In genomic region chr8:11549706-11550105, GRCm38 (mm10) we compare ENCODE assay signal across 8 mouse cellular contexts. TPM values are rescaled to one million over a fixed set of nuclear protein-coding genes. Genes with fewer than 3 reads are reported as not detected.
DNase-seq lines count a peak whose midpoint lies in the region; ATAC-seq and TF ChIP-seq lines count a peak whose summit lies in the region.

No protein-coding gene starts in this region.

- peak overlapping the region; percentile 76 for H3K4me2 ChIP-seq in forebrain, embryonic 13.5 days
- peak overlapping the region; percentile 82 for H3K4me2 ChIP-seq in hindbrain, postnatal 0 days (ENCODE audit: low read depth, low read length)
- H3K4me2 ChIP-seq in liver, embryonic 14.5 days (ENCODE audit: low read depth): peak overlapping the region; percentile 75

- H3K27me3 ChIP-seq in forebrain, embryonic 13.5 days: no peaks in the 10 kb centered on the region
- H3K27me3 ChIP-seq in hindbrain, postnatal 0 days (ENCODE audit: insufficient read depth, low read length): no peaks in the 10 kb centered on the region
- H3K27me3 ChIP-seq in liver, embryonic 14.5 days (ENCODE audit: control insufficient read depth, insufficient read depth, low read length): no peaks in the 10 kb centered on the region

- H3K4me3 ChIP-seq in brown adipose tissue, adult 24 weeks (ENCODE audit: insufficient read depth, low read depth, low read length): peak overlapping the region; percentile 86
- peak overlapping the region; percentile 75 for H3K4me3 ChIP-seq in forebrain, embryonic 13.5 days
- peak overlapping the region; percentile 73 for H3K4me3 ChIP-seq in hindbrain, postnatal 0 days (ENCODE audit: low read length)
- H3K4me3 ChIP-seq in liver, embryonic 14.5 days (ENCODE audit: insufficient read depth in 1 of 2, low read depth in 2 of 2, low read length in 2 of 2): peak overlapping the region; percentile 62 to 64

- peak; percentile 75 for TF ChIP-seq CTCF in hindbrain, postnatal 0 days (IDR thresholded peaks at IDR 0.05; ENCODE audit: low read depth)
- peak; percentile 86 for TF ChIP-seq CTCF in liver, embryonic 14.5 days (IDR thresholded peaks at IDR 0.05; ENCODE audit: low read depth)

- peak overlapping the region; percentile 89; the same call in 1 of the 2 replicates for H3K9ac ChIP-seq in forebrain, embryonic 13.5 days
- H3K9ac ChIP-seq in hindbrain, postnatal 0 days (replicated peaks; ENCODE audit: low read length): no peak overlapping the region; the same call in 1 of the 2 replicates
- H3K9ac ChIP-seq in liver, embryonic 14.5 days (replicated peaks): peak overlapping the region; percentile 55

- H3K36me3 ChIP-seq in forebrain, embryonic 13.5 days (ENCODE audit: poor library complexity, severe bottlenecking): peaks cover 19% of the 10 kb centered on the region; the same call in 1 of the 2 replicates
- H3K36me3 ChIP-seq in hindbrain, postnatal 0 days (ENCODE audit: insufficient read depth, low read length): 0 out of 2 replicates have a peak, but pooled peaks cover 4% of the 10 kb centered on the region
- no peaks in the 10 kb centered on the region for H3K36me3 ChIP-seq in liver, embryonic 14.5 days (replicated peaks; ENCODE audit: control insufficient read depth, insufficient read depth, low read depth)

- WGBS in forebrain, embryonic 13.5 days: 20% methylated on average over 7 of the region's 7 CpGs
- 17% methylated on average over 7 of the region's 7 CpGs for WGBS in hindbrain, postnatal 0 days
- WGBS in liver, embryonic 14.5 days (ENCODE audit: insufficient replicate concordance): 6% methylated on average over 7 of the region's 7 CpGs

- DNase-seq in right cerebral cortex, postnatal 14 days: peak; percentile 29
- DNase-seq in right cerebral cortex, adult 18-20 months: no peak
- DNase-seq in hindbrain, postnatal 0 days (ENCODE audit: low spot score): peak; percentile 77
- DNase-seq in liver, embryonic 14.5 days (ENCODE audit: low read depth in 3 of 3, low spot score in 3 of 3): peak; percentile 60 to 67 (median 63)
- DNase-seq in natural killer cell, adult 2 months (ENCODE audit: low spot score in 2 of 2): peak; percentile 58 to 67
- peak; percentile 75 for DNase-seq in thymus, postnatal 4 days

- no peaks in the 10 kb centered on the region for H3K9me3 ChIP-seq in forebrain, embryonic 13.5 days (replicated peaks)
- no peaks in the 10 kb centered on the region for H3K9me3 ChIP-seq in hindbrain, postnatal 0 days (ENCODE audit: low read length)
- H3K9me3 ChIP-seq in liver, embryonic 14.5 days (ENCODE audit: control insufficient read depth, low read length): no peaks in the 10 kb centered on the region

- no peak for ATAC-seq in forebrain, embryonic 13.5 days
- ATAC-seq in hindbrain, postnatal 0 days: no peak
- no peak for ATAC-seq in liver, embryonic 14.5 days (ENCODE audit: insufficient read depth)

- no peak overlapping the region for H3K27ac ChIP-seq in brown adipose tissue, adult 24 weeks (replicated peaks; ENCODE audit: low read depth, low read length)
- H3K27ac ChIP-seq in forebrain, embryonic 13.5 days: no peak overlapping the region
- peak overlapping the region; percentile 88; the same call in 1 of the 2 replicates for H3K27ac ChIP-seq in hindbrain, postnatal 0 days
- peak overlapping the region; percentile 18 for H3K27ac ChIP-seq in liver, embryonic 14.5 days

- TF ChIP-seq EP300 in liver, embryonic 14.5 days (IDR thresholded peaks at IDR 0.05; ENCODE audit: low read depth): no peak

- peaks cover 2% of the 10 kb centered on the region; the same call in 1 of the 2 replicates for H3K4me1 ChIP-seq in brown adipose tissue, adult 24 weeks (ENCODE audit: control insufficient read depth, insufficient read depth, insufficient read length, low read length)
- H3K4me1 ChIP-seq in forebrain, embryonic 13.5 days: peaks cover 25% of the 10 kb centered on the region
- H3K4me1 ChIP-seq in hindbrain, postnatal 0 days (ENCODE audit: insufficient read depth, low read length): peaks cover 5% of the 10 kb centered on the region; the same call in 1 of the 2 replicates
- peaks cover 15 to 19% of the 10 kb centered on the region in 2 experiments for H3K4me1 ChIP-seq in liver, embryonic 14.5 days (replicated peaks; ENCODE audit: control insufficient read depth in 2 of 2, insufficient read depth in 2 of 2, low read length in 1 of 2)

RNA-seq across cellular contexts. Expression of gene Cars2, which starts 0.9 kb away (rescaled TPM):
- polyA plus RNA-seq in brown adipose tissue, adult 24 weeks (2012; ENCODE audit: insufficient read depth, insufficient read length, missing spikeins): 43.7 and 44.1 TPM in 2 replicates
- 22.6 and 23.9 TPM in 2 replicates for polyA plus RNA-seq in forebrain, embryonic 13.5 days (2015; fragmentation: Nextera tagmentation; extraction: Ambion mirVana)
- 42.6 and 58.0 TPM in 2 replicates for total RNA-seq in hindbrain, postnatal 0 days (2014; rRNA removed)
- polyA plus RNA-seq in hindbrain, postnatal 0 days (2015; fragmentation: Nextera tagmentation; extraction: Ambion mirVana): 19.3 and 20.7 TPM in 2 replicates
- polyA plus RNA-seq in liver, embryonic 14.5 days (2012; rRNA removed): 18.2 and 18.8 TPM in 2 replicates
- 15.4 and 15.5 TPM in 2 replicates for polyA plus RNA-seq in liver, embryonic 14.5 days (2014; fragmentation: Nextera tagmentation; extraction: Ambion mirVana)

RNA-seq across cellular contexts. Expression of gene Ing1, which starts 5.7 kb away (rescaled TPM):
- 13.9 and 17.2 TPM in 2 replicates for polyA plus RNA-seq in brown adipose tissue, adult 24 weeks (2012; ENCODE audit: insufficient read depth, insufficient read length, missing spikeins)
- 43.5 and 47.3 TPM in 2 replicates for polyA plus RNA-seq in forebrain, embryonic 13.5 days (2015; fragmentation: Nextera tagmentation; extraction: Ambion mirVana)
- total RNA-seq in hindbrain, postnatal 0 days (2014; rRNA removed): 12.5 and 19.0 TPM in 2 replicates
- 36.7 and 38.3 TPM in 2 replicates for polyA plus RNA-seq in hindbrain, postnatal 0 days (2015; fragmentation: Nextera tagmentation; extraction: Ambion mirVana)
- 9.3 and 15.6 TPM in 2 replicates for polyA plus RNA-seq in liver, embryonic 14.5 days (2012; rRNA removed)
- polyA plus RNA-seq in liver, embryonic 14.5 days (2014; fragmentation: Nextera tagmentation; extraction: Ambion mirVana): 13.2 and 14.2 TPM in 2 replicates

RNA-seq across cellular contexts. Expression of gene Naxd, which starts 52.4 kb away (rescaled TPM):
- 65.0 and 69.8 TPM in 2 replicates for polyA plus RNA-seq in brown adipose tissue, adult 24 weeks (2012; ENCODE audit: insufficient read depth, insufficient read length, missing spikeins)
- 152 and 158 TPM in 2 replicates for polyA plus RNA-seq in forebrain, embryonic 13.5 days (2015; fragmentation: Nextera tagmentation; extraction: Ambion mirVana)
- 86.9 and 115 TPM in 2 replicates for total RNA-seq in hindbrain, postnatal 0 days (2014; rRNA removed)
- polyA plus RNA-seq in hindbrain, postnatal 0 days (2015; fragmentation: Nextera tagmentation; extraction: Ambion mirVana): 125 and 129 TPM in 2 replicates
- 26.9 and 29.8 TPM in 2 replicates for polyA plus RNA-seq in liver, embryonic 14.5 days (2012; rRNA removed)
- polyA plus RNA-seq in liver, embryonic 14.5 days (2014; fragmentation: Nextera tagmentation; extraction: Ambion mirVana): 31.9 and 33.0 TPM in 2 replicates

Comparison
In these comparisons a context has a peak if more than half of its experiments do, and no peak if none do; other contexts are left out.
1. H3K27ac ChIP-seq: peak in hindbrain, postnatal 0 days (single experiment) and liver, embryonic 14.5 days (single experiment); none in brown adipose tissue, adult 24 weeks (single experiment) and forebrain, embryonic 13.5 days (single experiment).
2. Peak in every context shown above with its lines, with median percentiles within 50 percentile points of each other: H3K4me3 ChIP-seq and H3K4me2 ChIP-seq.